In genomic region chr13:43250106-43250505, GRCm38 (mm10) we compare ENCODE assay signal across 15 mouse cellular contexts. TPM values are rescaled to one million over a fixed set of nuclear protein-coding genes. Genes with fewer than 3 reads are reported as not detected.
DNase-seq lines count a peak whose midpoint lies in the region; ATAC-seq and TF ChIP-seq lines count a peak whose summit lies in the region.
"Had no signal": no experiment of that assay in that cellular context is flagged by ENCODE, and none has a peak within 500 bp of the region (broad histone marks: within the 10 kb centered on the region; RNA-seq: fewer than 3 reads in every experiment).

No protein-coding gene starts in this region.

- WGBS in liver, postnatal 0 days (ENCODE audit: insufficient replicate concordance): 54% methylated on average over 9 of the region's 9 CpGs
- WGBS in intestine, postnatal 0 days: 83% methylated on average over 9 of the region's 9 CpGs

- intact Hi-C loops in left cerebral cortex, adult 2 months (cut with DNase I): no loop called here
- intact Hi-C loops in left cerebral cortex, postnatal 14 days (cut with DNase I): no loop called here

- H3K36me3 ChIP-seq in liver, postnatal 0 days (replicated peaks; ENCODE audit: insufficient read depth, low read length): no peaks in the 10 kb centered on the region
- H3K36me3 ChIP-seq in intestine, postnatal 0 days (ENCODE audit: control insufficient read depth, insufficient read depth): no peaks in the 10 kb centered on the region

- H3K4me1 ChIP-seq in liver, postnatal 0 days (ENCODE audit: insufficient read depth): peaks cover 37% of the 10 kb centered on the region
- no peaks in the 10 kb centered on the region for H3K4me1 ChIP-seq in intestine, postnatal 0 days (replicated peaks; ENCODE audit: control insufficient read depth, insufficient read depth, low read length)

- no peak overlapping the region for H3K4me3 ChIP-seq in left cerebral cortex, adult 2 months
- peak overlapping the region; percentile 20; the same call in 1 of the 2 replicates for H3K4me3 ChIP-seq in liver, postnatal 0 days (ENCODE audit: low read depth, low read length)
- H3K4me3 ChIP-seq in intestine, postnatal 0 days (ENCODE audit: low read depth, low read length): no peak overlapping the region
- H3K4me3 ChIP-seq: heart, adult 2 months had no signal

- no peak overlapping the region; the same call in 1 of the 2 replicates for H3K9ac ChIP-seq in liver, postnatal 0 days (replicated peaks)
- no peak overlapping the region for H3K9ac ChIP-seq in intestine, postnatal 0 days (ENCODE audit: low read depth, low read length)
- H3K9ac ChIP-seq: lung, embryonic 14.5 days had no signal

- H3K4me2 ChIP-seq in liver, postnatal 0 days (ENCODE audit: low read depth, low read length): peak overlapping the region; percentile 52
- no peak overlapping the region for H3K4me2 ChIP-seq in intestine, postnatal 0 days (replicated peaks; ENCODE audit: low read depth)
- H3K4me2 ChIP-seq: lung, embryonic 14.5 days had no signal

- TF ChIP-seq EP300 in liver, postnatal 0 days (IDR thresholded peaks at IDR 0.05; ENCODE audit: low read depth): no peak

- ATAC-seq in activated CD4-positive, CD25-positive, alpha-beta regulatory T cell, adult 4 months: peak; percentile 57
- peak; percentile 60 for ATAC-seq in liver, postnatal 0 days
- no peak for ATAC-seq in intestine, postnatal 0 days
- ATAC-seq in granulocyte monocyte progenitor cell, adult 5-6 weeks (replicated peaks; ENCODE audit: poor library complexity, severe bottlenecking): no peak
- ATAC-seq: forebrain, embryonic 14.5 days had no signal

- H3K27me3 ChIP-seq in liver, postnatal 0 days (ENCODE audit: insufficient read depth, low read length): no peaks in the 10 kb centered on the region
- H3K27me3 ChIP-seq in intestine, postnatal 0 days (replicated peaks; ENCODE audit: control insufficient read depth, insufficient read depth, low read length): no peaks in the 10 kb centered on the region

- H3K27ac ChIP-seq in left cerebral cortex, adult 2 months: peak overlapping the region; percentile 81; the same call in 1 of the 2 replicates
- peak overlapping the region; percentile 83 for H3K27ac ChIP-seq in liver, postnatal 0 days (ENCODE audit: low read depth)
- no peak overlapping the region for H3K27ac ChIP-seq in intestine, postnatal 0 days (ENCODE audit: low read depth, low read length)
- H3K27ac ChIP-seq: heart, adult 2 months; hindbrain, postnatal 0 days had no signal

- no peaks in the 10 kb centered on the region for H3K9me3 ChIP-seq in liver, postnatal 0 days (ENCODE audit: low read length)
- no peaks in the 10 kb centered on the region for H3K9me3 ChIP-seq in intestine, postnatal 0 days (ENCODE audit: control insufficient read depth)

- no peak for DNase-seq in left cerebral cortex, adult 2 months (ENCODE audit: extremely low spot score in 1 of 2, low spot score in 2 of 2)
- DNase-seq in left cerebral cortex, postnatal 14 days (ENCODE audit: low spot score in 2 of 2): no peak
- peak; percentile 34 to 38 for DNase-seq in B cell, adult 2 months
- peak; percentile 25 for DNase-seq in liver, postnatal 0 days
- DNase-seq in right cerebral cortex, adult 18-20 months: no peak
- DNase-seq: cerebellum, adult 11 months; heart, adult 2 months; heart, postnatal 14 days; layer of hippocampus, adult 9-11 months; lung, embryonic 14.5 days had no signal

- no peak for TF ChIP-seq CTCF in left cerebral cortex, adult 2 months (IDR thresholded peaks at IDR 0.05)
- TF ChIP-seq CTCF in liver, postnatal 0 days (IDR thresholded peaks at IDR 0.05; ENCODE audit: low read depth): no peak
- TF ChIP-seq CTCF in intestine, postnatal 0 days (IDR thresholded peaks at IDR 0.05; ENCODE audit: low read depth): no peak

RNA-seq across cellular contexts. Expression of gene Gfod1, which starts 53.9 kb away (rescaled TPM):
- total RNA-seq in left cerebral cortex, adult 2 months (2021): 100 to 1,000 TPM; 118 to 134 TPM
- 10 to 100 TPM; 59.1 to 69.9 TPM for total RNA-seq in left cerebral cortex, postnatal 14 days (2021)
- 1 to 10 TPM; 2.5 to 4.0 TPM for polyA plus RNA-seq in activated CD4-positive, CD25-positive, alpha-beta regulatory T cell, adult 4 months (2017; shearing (Covaris generic))
- 0.58 and 0.81 TPM in 2 replicates for polyA plus RNA-seq in liver, postnatal 0 days (2015; fragmentation: Nextera tagmentation; extraction: Ambion mirVana)
- 0.43 and 0.50 TPM in 2 replicates for polyA plus RNA-seq in intestine, postnatal 0 days (2015; fragmentation: Nextera tagmentation; extraction: Ambion mirVana)
- total RNA-seq in granulocyte monocyte progenitor cell, adult 5-6 weeks (2014; fragmentation: Nextera tagmentation): 13.2 and 13.9 TPM in 2 replicates
- 7.5 and 7.8 TPM in 2 replicates for total RNA-seq in granulocyte monocyte progenitor cell, adult 5-6 weeks (2017)

Comparison
In these comparisons a context has a peak if more than half of its experiments do, and no peak if none do; other contexts are left out.
1. DNase-seq: peak in B cell, adult 2 months (2 of 2) and liver, postnatal 0 days (single experiment); none in left cerebral cortex, adult 2 months (0 of 2), left cerebral cortex, postnatal 14 days (0 of 2) and right cerebral cortex, adult 18-20 months (single experiment).
2. ATAC-seq: peak in activated CD4-positive, CD25-positive, alpha-beta regulatory T cell, adult 4 months (single experiment) and liver, postnatal 0 days (single experiment); none in intestine, postnatal 0 days (single experiment) and granulocyte monocyte progenitor cell, adult 5-6 weeks (single experiment).
3. RNA of gene Gfod1, which starts 53.9 kb away (total RNA-seq): 118 to 134 TPM in left cerebral cortex, adult 2 months and 59.1 to 69.9 TPM in left cerebral cortex, postnatal 14 days; 7.5 to 13.9 TPM in granulocyte monocyte progenitor cell, adult 5-6 weeks; every median in the first group is over 4 times any median in the second.